7 mouse cellular contexts compared by ENCODE assay signal in the genomic region with DNA sequence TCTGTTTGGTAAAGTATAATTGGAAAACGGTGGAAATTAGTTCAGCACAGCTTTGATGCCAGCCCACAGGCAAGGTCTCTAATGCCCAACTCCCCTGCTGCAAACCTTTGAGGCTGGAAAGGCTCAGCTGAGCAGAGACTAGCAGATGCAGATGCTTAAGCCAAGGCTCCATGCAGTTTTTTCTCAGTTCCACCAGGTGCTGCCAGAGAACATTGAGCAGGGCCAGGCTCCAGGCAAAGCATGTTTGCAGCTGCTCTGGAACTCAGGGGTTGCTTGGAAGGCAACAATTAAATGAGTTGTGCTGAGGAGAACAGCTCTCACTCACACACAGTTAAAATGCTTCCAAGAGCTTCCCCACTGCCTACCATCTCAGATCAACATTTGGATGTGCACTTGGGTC.
DNase-seq lines count a peak whose midpoint lies in the region.

No protein-coding gene starts in this region.

- DNase-seq in kidney, postnatal 10 days: peak; percentile 53
- DNase-seq in kidney, adult 9 months: no peak
- peak; percentile 28 for DNase-seq in adrenal gland, postnatal 10 days
- DNase-seq in gastrocnemius, adult 18-20 months (ENCODE audit: low spot score): peak; percentile 57
- DNase-seq in left cerebral cortex, postnatal 25 days (ENCODE audit: low spot score in 2 of 2): peak; percentile 40 to 78
- peak; percentile 53 for DNase-seq in right cerebral cortex, postnatal 25 days
- DNase-seq in thymus, postnatal 14 days: no peak

- intact Hi-C loops in left cerebral cortex, postnatal 25 days (cut with DNase I): loop anchor here (10.0 kb wide), 1 partner anchor 1198 kb away; no protein-coding TSS in a partner anchor

Comparison
In these comparisons a context has a peak if more than half of its experiments do, and no peak if none do; other contexts are left out.
1. DNase-seq: peak in kidney, postnatal 10 days (single experiment), adrenal gland, postnatal 10 days (single experiment), gastrocnemius, adult 18-20 months (single experiment), left cerebral cortex, postnatal 25 days (2 of 2) and right cerebral cortex, postnatal 25 days (single experiment); none in kidney, adult 9 months (single experiment) and thymus, postnatal 14 days (single experiment).